Mouse (Mus musculus) brown adipose tissue, adult 24 weeks (tissue): ENCODE results near the gene Olfr889. TPM values are rescaled to one million over a fixed set of nuclear protein-coding genes. Genes with fewer than 3 reads are reported as not detected.
"Not testable (repeated sequence)": the region's sequence is repeated elsewhere in the genome, so short reads cannot be mapped to it uniquely, and the experiment has no call there.

Experiments used
- H3K27ac ChIP-seq: fragments of 200-500 bp; replicated peaks from 2 replicates; pipeline ENCODE4 v1.5.1; 2012; ENCODE audit warnings: low read depth, mild to moderate bottlenecking, low read length
- H3K4me1 ChIP-seq: fragments of 200-500 bp; 2 replicates; pipeline ENCODE4 v1.6.1; 2012; ENCODE audit warnings: low read length, mixed read lengths; ENCODE audit not compliant: control insufficient read depth, insufficient read depth, insufficient read length
- H3K4me3 ChIP-seq: fragments of 200-500 bp; 2 replicates; pipeline ENCODE4 v1.5.1; 2012; ENCODE audit warnings: low read depth, mild to moderate bottlenecking, low read length, moderate library complexity; ENCODE audit not compliant: insufficient read depth
- polyA plus RNA-seq: library from polyadenylated mRNA; stranded (reverse); fragments of >200 nt; gene quantifications from 2 replicates; pipeline ENCODE4 v1.2.4, GENCODE M21; 2012; ENCODE audit not compliant: missing spikeins, insufficient read depth, insufficient read length

Olfr889 gene
- polyA plus RNA-seq = not detected in 2 replicates

GRCm38 (mm10) chr9:38114898-38115297 lies at the start of gene Olfr889:
Gene Olfr889, plus strand, starts transcription at chr9:38115198.
- H3K27ac ChIP-seq = no peak within 1 kb of the TSS
- no peak within 1 kb of the TSS for H3K4me3 ChIP-seq
- no peaks in the 10 kb centered on the region for H3K4me1 ChIP-seq

DNA sequence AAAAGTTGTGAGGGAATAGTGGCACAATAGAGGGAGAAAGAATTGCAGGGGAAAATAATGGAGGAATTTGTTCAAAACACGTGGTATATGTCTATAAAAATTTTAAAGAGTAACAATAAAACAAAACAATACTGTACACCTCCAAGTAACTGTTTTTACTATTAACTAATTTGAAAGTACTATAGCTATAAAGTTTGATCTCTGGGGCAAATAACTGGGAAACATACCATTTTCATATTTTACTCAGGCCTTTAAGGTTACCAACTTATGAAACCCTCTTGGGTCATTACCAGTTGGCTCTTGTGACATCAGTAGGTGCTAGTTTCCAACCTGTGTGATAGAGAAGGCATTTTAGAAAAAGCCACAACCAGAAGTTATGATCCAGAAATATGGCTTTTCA lies 31.2 kb upstream of the Olfr889 start, which contains the start of gene Olfr887:
TSS of gene Olfr887 (plus strand) at position 301 of the 400 bp plus-strand sequence.
- Histone ChIP-seq H3K27ac (no peak within 1 kb of the TSS), H3K4me3 (no peak within 1 kb of the TSS), H3K4me1 (no peaks in the 10 kb centered on the region)

- no peaks in the 10 kb centered on the region for H3K4me1 ChIP-seq
- no peak within 1 kb of the TSS for H3K27ac ChIP-seq
- no peak within 1 kb of the TSS for H3K4me3 ChIP-seq
Observed at GRCm38 (mm10) chr9:38107828-38108227, 7.2 kb upstream of the Olfr889 start, which contains the start of gene Olfr888. Gene Olfr888, plus strand, starts transcription at chr9:38108128.

- no peak within 1 kb of the TSS for H3K27ac ChIP-seq
- no peaks in the 10 kb centered on the region for H3K4me1 ChIP-seq
- no peak within 1 kb of the TSS for H3K4me3 ChIP-seq
Observed at GRCm38 (mm10) chr9:38142217-38142616, 27.2 kb downstream of the Olfr889 start, which contains the start of gene Olfr890. Gene Olfr890, plus strand, starts transcription at chr9:38142517.

GRCm38 (mm10) chr9:38168341-38168740 lies 53.3 kb downstream of the Olfr889 start:
- not testable (repeated sequence) for H3K4me1 ChIP-seq, H3K4me3 ChIP-seq, H3K27ac ChIP-seq

Other genes with a start within 250 kb of the Olfr889 start
- gene Olfr145, start 218.5 kb upstream of the Olfr889 start, polyA plus RNA-seq = not detected in 2 replicates
- not detected in 2 replicates for gene Olfr878, start 197.4 kb upstream of the Olfr889 start, polyA plus RNA-seq
- gene Olfr881, start 123.4 kb upstream of the Olfr889 start, polyA plus RNA-seq = not detected in 2 replicates
- gene Olfr883, start 89.4 kb upstream of the Olfr889 start, polyA plus RNA-seq = not detected in 2 replicates
- gene Olfr884, start 68.6 kb upstream of the Olfr889 start, polyA plus RNA-seq = not detected in 2 replicates
- not detected in 2 replicates for gene Olfr885, start 53.9 kb upstream of the Olfr889 start, polyA plus RNA-seq
- not detected in 2 replicates for gene Olfr887, start 31.1 kb upstream of the Olfr889 start, polyA plus RNA-seq
- gene Olfr888, start 7.1 kb upstream of the Olfr889 start, polyA plus RNA-seq = not detected in 2 replicates
- not detected in 2 replicates for gene Olfr890, start 27.3 kb downstream of the Olfr889 start, polyA plus RNA-seq
- not detected in 2 replicates for gene Olfr891, start 65.6 kb downstream of the Olfr889 start, polyA plus RNA-seq
- not detected in 2 replicates for gene Olfr893, start 93.2 kb downstream of the Olfr889 start, polyA plus RNA-seq
- not detected in 2 replicates for gene Olfr894, start 102.9 kb downstream of the Olfr889 start, polyA plus RNA-seq
- not detected in 2 replicates for gene Olfr143, start 137.6 kb downstream of the Olfr889 start, polyA plus RNA-seq
- not detected in 2 replicates for gene Olfr895, start 152.7 kb downstream of the Olfr889 start, polyA plus RNA-seq
- not detected in 2 replicates for gene Olfr896-ps1, start 175.9 kb downstream of the Olfr889 start, polyA plus RNA-seq
- not detected in 2 replicates for gene Olfr25, start 213.9 kb downstream of the Olfr889 start, polyA plus RNA-seq
- not detected in 2 replicates for gene Olfr898, start 233.2 kb downstream of the Olfr889 start, polyA plus RNA-seq